Mouse (Mus musculus): Measurements from ENCODE around the gene Sdf4.

DNA sequence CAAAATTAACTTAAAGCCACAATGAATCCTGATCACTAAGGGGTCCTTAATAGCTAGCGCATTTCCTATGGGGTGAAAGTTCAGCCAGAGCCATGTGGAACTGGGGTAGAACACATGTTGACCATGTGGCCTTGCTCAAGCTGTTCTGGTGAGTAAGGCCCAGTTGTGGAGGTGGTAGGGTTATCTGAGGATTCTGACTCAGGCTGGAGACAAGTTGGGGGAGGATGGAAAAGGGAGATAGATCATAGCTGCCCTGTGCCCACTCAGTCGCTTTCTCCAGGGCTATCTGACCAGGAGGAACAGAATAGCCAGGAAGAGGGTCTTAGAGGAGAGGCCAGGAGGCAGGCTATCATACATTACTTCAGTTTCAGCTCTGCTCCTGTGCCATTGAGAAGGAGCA lies 21.8 kb downstream of the Sdf4 start:
- TF ChIP-seq POLR2A (IDR thresholded peaks at IDR 0.05; ENCODE audit: borderline replicate concordance, extremely low read depth, low read depth, low read length): no peak
- TF ChIP-seq CTCF (IDR thresholded peaks at IDR 0.05; ENCODE audit: insufficient read depth, low read length): no peak

Measured in lung, adult 2 months (tissue).